Mouse (Mus musculus) midbrain, embryonic 16.5 days (tissue): ENCODE data around the gene Pdk3. TPM values are rescaled to one million over a fixed set of nuclear protein-coding genes. Genes with fewer than 3 reads are reported as not detected.

Experiments used
- ATAC-seq: fragments of 200-750 bp; cut with Nextera tagmentation; 2 replicates; pipeline ENCODE4 v1.8.0; 2017; ENCODE audit warnings: moderate TSS enrichment
- H3K27ac ChIP-seq: fragments of 300-500 bp; sonication (generic); 2 replicates; pipeline ENCODE4 v1.5.1; 2014; ENCODE audit warnings: mild to moderate bottlenecking, low read length, mixed read lengths
- H3K27me3 ChIP-seq: fragments of 300-500 bp; sonication (generic); 2 replicates; pipeline ENCODE4 v1.6.1; 2014; ENCODE audit warnings: low read depth, low read length, mixed read lengths; ENCODE audit not compliant: control insufficient read depth, insufficient read depth
- H3K36me3 ChIP-seq: fragments of 300-500 bp; sonication (generic); 2 replicates; pipeline ENCODE4 v1.6.1; 2014; ENCODE audit warnings: mild to moderate bottlenecking, low read length, moderate library complexity, mixed read lengths; ENCODE audit not compliant: control insufficient read depth, insufficient read depth
- H3K4me1 ChIP-seq: fragments of 300-500 bp; sonication (generic); 2 replicates; pipeline ENCODE4 v1.6.1; 2014; ENCODE audit warnings: mild to moderate bottlenecking, low read length, mixed read lengths; ENCODE audit not compliant: control insufficient read depth, insufficient read depth
- H3K4me2 ChIP-seq: fragments of 300-500 bp; sonication (generic); 2 replicates; pipeline ENCODE4 v1.6.1; 2014; ENCODE audit warnings: mild to moderate bottlenecking, low read length, mixed read lengths
- H3K4me3 ChIP-seq: fragments of 300-500 bp; sonication (generic); 2 replicates; pipeline ENCODE4 v1.5.1; 2014; ENCODE audit warnings: low read depth, mild to moderate bottlenecking, low read length, moderate library complexity, mixed read lengths
- H3K9ac ChIP-seq: fragments of 300-500 bp; sonication (generic); 2 replicates; pipeline ENCODE4 v1.6.1; 2014; ENCODE audit warnings: low read depth, low read length, mixed read lengths
- H3K9me3 ChIP-seq: fragments of 300-500 bp; sonication (generic); replicated peaks from 2 replicates; pipeline ENCODE4 v1.6.1; 2014; ENCODE audit warnings: mild to moderate bottlenecking, low read length, mixed read lengths; ENCODE audit not compliant: control insufficient read depth, poor library complexity, severe bottlenecking
- WGBS: fragments of 180-500 bp; shearing (Covaris S2); extraction: QIAGEN DNeasy Blood & Tissue Kit; methylation state at CpG from one replicate; pipeline ENCODE4 v1.1.7; 2014; 5-methylcytosine and 5-hydroxymethylcytosine counted together
- polyA plus RNA-seq: library from polyadenylated mRNA; unstranded; fragments of >200 nt; fragmentation: Nextera tagmentation; extraction: Ambion mirVana; gene quantifications from 2 replicates; pipeline ENCODE4 v1.2.1, GENCODE M21; 2015

Gene Pdk3
- polyA plus RNA-seq, 1 experiment from 2014 or later: 17.9 TPM

- no peaks in the 10 kb centered on the region for H3K9me3 ChIP-seq
- H3K36me3 ChIP-seq: peaks cover 2% of the 10 kb centered on the region; the same call in 1 of the 2 replicates
- H3K27ac ChIP-seq: no peak overlapping the region
- H3K4me3 ChIP-seq: no peak overlapping the region
- no peak overlapping the region for H3K9ac ChIP-seq
- ATAC-seq: no peak
- H3K27me3 ChIP-seq: no peaks in the 10 kb centered on the region
- no peak overlapping the region for H3K4me2 ChIP-seq
- H3K4me1 ChIP-seq: no peaks in the 10 kb centered on the region
Observed at GRCm38 (mm10) chrX:93732407-93732806, 99.6 kb downstream of the Pdk3 start.

DNA sequence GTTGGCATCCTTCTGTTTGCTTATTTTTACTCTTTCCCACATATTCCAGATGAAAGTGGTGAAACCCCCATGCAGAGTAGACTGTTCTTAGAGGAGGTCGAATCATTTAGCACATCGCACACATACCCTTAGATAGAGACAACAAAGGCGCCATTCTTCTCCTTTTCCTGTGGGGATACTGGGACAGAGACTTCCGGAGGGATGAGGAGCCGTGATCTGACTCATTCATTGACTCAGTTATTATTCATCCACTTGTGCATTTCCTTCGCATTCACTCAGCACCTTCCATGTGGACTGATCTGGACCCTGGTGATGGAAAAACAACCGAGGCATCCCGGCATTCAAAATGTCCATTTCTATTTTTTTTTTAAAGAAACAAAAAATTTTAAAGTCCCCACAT is 101.1 kb downstream of the Pdk3 start:
- H3K9me3 ChIP-seq: no peaks in the 10 kb centered on the region
- H3K4me2 ChIP-seq: no peak overlapping the region
- no peak for ATAC-seq
- no peaks in the 10 kb centered on the region for H3K4me1 ChIP-seq
- H3K27ac ChIP-seq: no peak overlapping the region
- H3K27me3 ChIP-seq: no peaks in the 10 kb centered on the region
- H3K9ac ChIP-seq: no peak overlapping the region
- peaks cover 2% of the 10 kb centered on the region; the same call in 1 of the 2 replicates for H3K36me3 ChIP-seq
- H3K4me3 ChIP-seq: no peak overlapping the region
- 79% methylated on average over 8 of the region's 8 CpGs for WGBS

DNA sequence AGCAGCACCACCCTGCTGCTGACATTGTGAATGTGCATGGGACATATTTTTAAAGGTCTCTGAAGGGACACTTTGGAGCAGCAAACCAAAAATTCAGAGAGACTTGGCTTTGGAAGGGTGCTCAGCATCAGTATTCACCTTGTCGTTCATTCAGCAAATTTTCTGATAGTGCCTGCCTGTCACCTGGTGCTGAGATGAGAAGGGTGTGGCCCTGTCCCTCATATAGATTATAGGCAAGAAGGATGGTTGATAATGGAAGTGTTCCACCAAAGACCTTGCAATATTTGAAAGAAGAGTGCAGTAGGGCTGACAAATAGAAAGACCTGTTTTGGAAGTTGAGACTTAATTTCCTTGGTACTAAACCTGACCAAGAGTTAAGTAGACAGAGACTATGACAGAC is 102.5 kb downstream of the Pdk3 start:
- no peak overlapping the region for H3K9ac ChIP-seq
- no peak overlapping the region for H3K27ac ChIP-seq
- no peaks in the 10 kb centered on the region for H3K27me3 ChIP-seq
- no peak for ATAC-seq
- no peak overlapping the region for H3K4me3 ChIP-seq
- no peaks in the 10 kb centered on the region for H3K4me1 ChIP-seq
- H3K4me2 ChIP-seq: no peak overlapping the region
- 96% methylated on average over 1 of the region's 1 CpGs for WGBS
- no peaks in the 10 kb centered on the region for H3K36me3 ChIP-seq
- H3K9me3 ChIP-seq: no peaks in the 10 kb centered on the region

Other genes starting within 250 kb of the Pdk3 start
- gene Pola1, start 200.0 kb downstream of the Pdk3 start, polyA plus RNA-seq: 4.5 and 4.6 TPM in 2 replicates
- gene Pcyt1b, start 177.3 kb downstream of the Pdk3 start, polyA plus RNA-seq: 26.2 and 27.9 TPM in 2 replicates
- gene AU015836, start 136.5 kb upstream of the Pdk3 start, polyA plus RNA-seq: not detected in 2 replicates